Mouse (Mus musculus) liver, embryonic 12.5 days (tissue): ENCODE results near the gene Mtf2. TPM values are rescaled to one million over a fixed set of nuclear protein-coding genes. Genes with fewer than 3 reads are reported as not detected.
A peak's percentile ranks its signal among the peaks of the same experiment; 100 is the strongest.
"Not testable (repeated sequence)": the region's sequence is repeated elsewhere in the genome, so short reads cannot be mapped to it uniquely, and the experiment has no call there.

Experiments used
- ATAC-seq: fragments of 200-750 bp; cut with Nextera tagmentation; 2 replicates; pipeline ENCODE4 v1.8.0; 2017; ENCODE audit warnings: moderate number of reproducible peaks, mild to moderate bottlenecking, moderate library complexity
- H3K27ac ChIP-seq: fragments of 300-500 bp; sonication (generic); 2 replicates; pipeline ENCODE4 v1.5.1; 2016; ENCODE audit warnings: mild to moderate bottlenecking
- H3K27me3 ChIP-seq: fragments of 300-500 bp; sonication (generic); replicated peaks from 2 replicates; pipeline ENCODE4 v1.6.1; 2016; ENCODE audit warnings: mild to moderate bottlenecking, moderate library complexity
- H3K36me3 ChIP-seq: fragments of 300-500 bp; sonication (generic); 2 replicates; pipeline ENCODE4 v1.6.1; 2016; ENCODE audit warnings: mild to moderate bottlenecking, moderate library complexity
- H3K4me1 ChIP-seq: fragments of 300-500 bp; sonication (generic); 2 replicates; pipeline ENCODE4 v1.6.1; 2016
- H3K4me2 ChIP-seq: fragments of 300-500 bp; sonication (generic); 2 replicates; pipeline ENCODE4 v1.6.1; 2016; ENCODE audit warnings: mild to moderate bottlenecking, moderate library complexity
- H3K4me3 ChIP-seq: fragments of 300-500 bp; sonication (generic); 2 replicates; pipeline ENCODE4 v1.5.1; 2016; ENCODE audit warnings: mild to moderate bottlenecking, moderate library complexity
- H3K9ac ChIP-seq: fragments of 300-500 bp; sonication (generic); 2 replicates; pipeline ENCODE4 v1.6.1; 2016; ENCODE audit warnings: mild to moderate bottlenecking, moderate library complexity
- H3K9me3 ChIP-seq: fragments of 300-500 bp; sonication (generic); replicated peaks from 2 replicates; pipeline ENCODE4 v1.6.1; 2016; ENCODE audit warnings: mild to moderate bottlenecking, moderate library complexity
- WGBS: fragments of 180-500 bp; shearing (Covaris S2); methylation state at CpG from one replicate; pipeline ENCODE4 v1.1.7; 2016; ENCODE audit not compliant: insufficient replicate concordance; 5-methylcytosine and 5-hydroxymethylcytosine counted together
- polyA plus RNA-seq: library from polyadenylated mRNA; unstranded; fragments of >200 nt; fragmentation: Nextera tagmentation; extraction: Ambion mirVana; gene quantifications from 2 replicates; pipeline ENCODE4 v1.2.1, GENCODE M21; 2016

The Mtf2 gene
- 56.3 and 60.4 TPM in 2 replicates for polyA plus RNA-seq

DNA sequence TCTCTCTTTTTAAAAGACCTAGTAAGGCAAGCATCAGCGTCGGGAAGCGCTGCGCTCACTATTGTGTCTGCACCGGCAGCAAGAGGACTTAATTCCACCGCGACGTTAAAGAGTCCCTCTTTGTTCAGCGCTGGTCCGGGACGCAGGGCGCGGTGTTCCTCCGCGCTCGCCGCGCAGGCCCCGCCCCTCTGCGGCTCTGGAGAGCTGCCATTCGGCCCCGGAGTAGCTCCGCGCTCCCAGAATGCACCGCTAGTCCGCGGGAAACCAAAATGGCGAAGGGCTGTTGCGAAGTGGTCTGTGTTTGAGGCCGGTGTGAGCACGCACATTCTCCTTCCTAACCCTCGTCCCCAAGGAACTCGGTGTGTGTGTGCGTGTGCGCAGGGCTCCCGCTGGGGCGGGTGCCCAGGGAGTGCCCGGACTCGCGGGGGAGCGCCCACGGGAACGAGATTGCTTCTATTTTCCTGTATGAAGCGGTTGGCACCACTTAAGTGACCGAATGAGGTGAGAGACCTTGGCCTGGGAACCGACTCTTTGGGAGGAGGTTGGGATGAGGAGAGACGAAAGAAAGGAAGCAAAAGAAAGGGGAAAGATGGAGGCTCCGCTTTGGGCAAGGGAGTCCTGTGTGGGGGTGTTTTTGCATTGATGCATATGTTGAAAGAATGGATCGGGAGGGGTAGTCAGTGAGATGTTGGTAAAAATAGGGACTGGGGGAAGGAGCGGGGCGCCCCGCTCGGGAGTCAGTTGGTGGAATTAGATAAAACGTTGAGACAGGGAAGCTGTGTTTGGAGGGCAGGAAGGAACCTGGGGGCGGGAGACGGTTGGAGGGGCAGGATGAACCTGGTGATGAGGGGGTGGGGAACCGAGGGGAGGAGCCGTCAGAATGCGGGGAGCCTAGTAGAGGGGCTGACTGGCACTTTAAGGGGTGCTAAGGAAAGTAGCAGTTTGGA, at the start of gene Mtf2:
TSS of gene Mtf2 (plus strand) at position 210 of the 947 bp plus-strand sequence.
- Histone ChIP-seq H3K27ac (peak within 1 kb of the TSS; percentile 86), H3K4me1 (peaks cover 19% of the 10 kb centered on the region), H3K9ac (peak within 1 kb of the TSS; percentile 90), H3K9me3 (no peaks in the 10 kb centered on the region), H3K36me3 (peaks cover 33% of the 10 kb centered on the region), H3K4me3 (peak within 1 kb of the TSS; percentile 87), H3K27me3 (no peaks in the 10 kb centered on the region), H3K4me2 (peak within 1 kb of the TSS; percentile 92)
- under 1% methylated on average over 59 of the region's 59 CpGs for WGBS
- peak; percentile 97 for ATAC-seq

GRCm38 (mm10) chr5:108017232-108017631, 48.2 kb upstream of the Mtf2 start:
- no peak overlapping the region for H3K4me2 ChIP-seq
- WGBS = 82% methylated on average over 2 of the region's 2 CpGs
- no peaks in the 10 kb centered on the region; the same call in 1 of the 2 replicates for H3K27me3 ChIP-seq
- H3K36me3 ChIP-seq = no peaks in the 10 kb centered on the region
- H3K4me1 ChIP-seq = 0 out of 2 replicates have a peak, but pooled peaks cover 2% of the 10 kb centered on the region
- no peaks in the 10 kb centered on the region for H3K9me3 ChIP-seq
- no peak for ATAC-seq
- no peak overlapping the region for H3K9ac ChIP-seq
- no peak overlapping the region for H3K4me3 ChIP-seq
- H3K27ac ChIP-seq = no peak overlapping the region

DNA sequence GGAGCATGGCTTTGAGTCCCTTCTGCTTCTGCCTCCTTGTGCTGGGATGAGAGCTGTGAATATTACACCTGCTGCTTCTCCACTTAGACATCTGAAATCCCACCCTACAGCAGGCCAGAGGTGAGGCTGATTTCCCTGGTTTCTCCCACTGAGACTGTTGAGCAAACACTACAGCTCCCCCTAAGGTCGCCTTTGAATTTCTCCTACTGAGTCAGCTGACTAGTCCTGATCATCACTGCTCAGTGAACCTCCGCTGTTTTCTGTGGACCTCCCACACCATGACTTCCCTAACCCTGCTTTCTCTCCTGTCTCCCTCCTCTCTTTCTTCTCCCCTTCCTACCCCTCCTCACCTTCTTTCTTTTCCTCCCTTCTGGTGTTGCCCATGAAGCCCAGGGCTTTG, 46.1 kb upstream of the Mtf2 start:
- Histone ChIP-seq H3K27ac (no peak overlapping the region), H3K4me3 (no peak overlapping the region), H3K36me3 (no peaks in the 10 kb centered on the region), H3K27me3 (no peaks in the 10 kb centered on the region), H3K4me2 (no peak overlapping the region), H3K9ac (no peak overlapping the region), H3K9me3 (no peaks in the 10 kb centered on the region), H3K4me1 (0 out of 2 replicates have a peak, but pooled peaks cover 2% of the 10 kb centered on the region)
- no peak for ATAC-seq
- WGBS = 7% methylated on average over 2 of the region's 2 CpGs

DNA sequence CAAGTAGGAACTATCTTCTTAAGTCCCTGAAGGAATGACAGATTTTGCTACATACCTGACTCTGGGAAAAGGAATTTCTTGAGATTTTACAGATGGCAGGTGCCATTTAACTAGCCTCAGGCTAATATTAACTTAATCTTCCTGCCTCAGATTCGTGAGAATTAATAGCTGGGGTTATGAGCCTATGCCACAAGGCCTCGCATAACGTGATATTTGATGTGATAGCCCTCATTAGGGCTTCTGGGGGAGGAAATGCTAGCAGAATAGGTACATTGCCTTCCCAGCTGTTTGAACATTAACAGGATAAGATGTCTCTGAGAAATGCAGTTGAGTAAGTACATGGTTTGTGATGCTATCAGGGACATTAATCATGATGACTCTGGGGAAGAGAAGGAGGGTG, 44.1 kb upstream of the Mtf2 start:
- no peak overlapping the region for H3K27ac ChIP-seq
- no peak overlapping the region for H3K4me2 ChIP-seq
- no peaks in the 10 kb centered on the region for H3K36me3 ChIP-seq
- H3K9me3 ChIP-seq = no peaks in the 10 kb centered on the region
- H3K9ac ChIP-seq = no peak overlapping the region
- ATAC-seq = no peak
- no peaks in the 10 kb centered on the region for H3K4me1 ChIP-seq
- 63% methylated on average over 3 of the region's 3 CpGs for WGBS
- no peaks in the 10 kb centered on the region for H3K27me3 ChIP-seq
- no peak overlapping the region for H3K4me3 ChIP-seq

GRCm38 (mm10) chr5:108028230-108028629, 37.2 kb upstream of the Mtf2 start:
- WGBS = 84% methylated on average over 4 of the region's 4 CpGs
- H3K4me1 ChIP-seq = peaks cover 31% of the 10 kb centered on the region
- no peak overlapping the region for H3K4me2 ChIP-seq
- H3K4me3 ChIP-seq = no peak overlapping the region
- no peaks in the 10 kb centered on the region for H3K27me3 ChIP-seq
- H3K9ac ChIP-seq = no peak overlapping the region
- H3K36me3 ChIP-seq = no peaks in the 10 kb centered on the region
- ATAC-seq = no peak
- H3K27ac ChIP-seq = no peak overlapping the region
- no peaks in the 10 kb centered on the region for H3K9me3 ChIP-seq

- 66% methylated on average over 7 of the region's 7 CpGs for WGBS
- not testable (repeated sequence) for H3K36me3 ChIP-seq, H3K9ac ChIP-seq, H3K27me3 ChIP-seq, H3K9me3 ChIP-seq, H3K4me3 ChIP-seq
- H3K27ac ChIP-seq = peak overlapping the region; percentile 72
- H3K4me1 ChIP-seq = peaks cover 31% of the 10 kb centered on the region
- ATAC-seq = peak; percentile 96
- peak overlapping the region; percentile 36 for H3K4me2 ChIP-seq
Observed at GRCm38 (mm10) chr5:108028797-108029536, 36.5 kb upstream of the Mtf2 start.

DNA sequence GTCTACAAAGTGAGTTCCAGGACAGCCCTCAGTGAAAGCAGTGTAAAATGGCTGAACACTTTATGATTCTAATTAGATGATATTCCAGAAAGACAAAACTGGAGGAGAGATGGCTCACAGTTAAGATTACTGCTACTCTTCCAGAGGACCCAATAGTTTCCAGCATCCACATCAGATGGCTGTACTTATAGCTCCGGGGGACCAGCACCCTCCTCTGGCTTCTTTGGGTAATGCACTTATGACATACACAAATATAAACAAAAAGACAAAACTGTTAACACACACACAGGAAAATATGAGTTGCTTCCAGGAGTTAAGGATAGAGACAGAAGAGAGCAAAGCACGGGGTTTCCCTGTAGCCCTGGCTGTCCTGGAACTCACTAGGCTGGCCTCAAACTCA, 35.5 kb upstream of the Mtf2 start:
- Histone ChIP-seq H3K9ac (no peak overlapping the region; the same call in 1 of the 2 replicates), H3K4me2 (no peak overlapping the region), H3K4me1 (peaks cover 31% of the 10 kb centered on the region), H3K27ac (peak overlapping the region; percentile 72; the same call in 1 of the 2 replicates), H3K4me3 (no peak overlapping the region), H3K9me3 (no peaks in the 10 kb centered on the region), H3K27me3 (no peaks in the 10 kb centered on the region), H3K36me3 (no peaks in the 10 kb centered on the region)
- ATAC-seq = no peak
- 41% methylated on average over 2 of the region's 2 CpGs for WGBS

- Histone ChIP-seq H3K4me1 (peaks cover 31% of the 10 kb centered on the region), H3K9ac (no peak overlapping the region), H3K27ac (no peak overlapping the region), H3K27me3 (no peaks in the 10 kb centered on the region), H3K4me3 (no peak overlapping the region), H3K9me3 (no peaks in the 10 kb centered on the region), H3K4me2 (no peak overlapping the region), H3K36me3 (no peaks in the 10 kb centered on the region)
- no peak for ATAC-seq
- 75% methylated on average over 4 of the region's 4 CpGs for WGBS
Observed at GRCm38 (mm10) chr5:108031267-108031666, 34.2 kb upstream of the Mtf2 start.

- Histone ChIP-seq H3K27ac (no peak overlapping the region), H3K4me2 (no peak overlapping the region), H3K4me1 (peaks cover 11% of the 10 kb centered on the region), H3K27me3 (no peaks in the 10 kb centered on the region), H3K9ac (no peak overlapping the region), H3K9me3 (no peaks in the 10 kb centered on the region), H3K36me3 (no peaks in the 10 kb centered on the region), H3K4me3 (no peak overlapping the region)
- WGBS = 27% methylated on average over 4 of the region's 4 CpGs
- ATAC-seq = no peak
Observed at GRCm38 (mm10) chr5:108034194-108034593, 31.3 kb upstream of the Mtf2 start.

DNA sequence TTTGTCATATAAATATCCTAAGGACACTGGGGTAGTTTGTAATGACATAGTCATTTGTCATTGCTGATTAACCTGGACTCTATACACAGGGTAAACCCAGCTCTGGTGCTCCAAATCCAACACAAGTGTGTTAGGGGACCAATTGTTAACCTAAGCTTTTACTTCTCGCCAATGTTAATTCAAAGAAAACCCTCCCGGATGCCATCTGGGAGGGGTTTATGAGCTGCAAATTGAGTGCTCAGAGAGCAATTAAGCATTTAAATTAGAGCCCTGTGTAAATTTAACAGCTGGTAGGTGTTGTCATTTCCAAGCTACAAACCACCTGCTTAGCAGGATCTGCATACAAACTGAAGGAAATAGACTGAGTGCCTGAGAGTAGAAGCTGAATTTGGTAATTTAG, 30.0 kb upstream of the Mtf2 start:
- H3K27ac ChIP-seq = no peak overlapping the region
- ATAC-seq = no peak
- H3K4me2 ChIP-seq = no peak overlapping the region
- no peak overlapping the region for H3K4me3 ChIP-seq
- 35% methylated on average over 2 of the region's 2 CpGs for WGBS
- H3K36me3 ChIP-seq = no peaks in the 10 kb centered on the region
- H3K9ac ChIP-seq = no peak overlapping the region
- H3K27me3 ChIP-seq = no peaks in the 10 kb centered on the region
- H3K4me1 ChIP-seq = no peaks in the 10 kb centered on the region
- H3K9me3 ChIP-seq = no peaks in the 10 kb centered on the region

DNA sequence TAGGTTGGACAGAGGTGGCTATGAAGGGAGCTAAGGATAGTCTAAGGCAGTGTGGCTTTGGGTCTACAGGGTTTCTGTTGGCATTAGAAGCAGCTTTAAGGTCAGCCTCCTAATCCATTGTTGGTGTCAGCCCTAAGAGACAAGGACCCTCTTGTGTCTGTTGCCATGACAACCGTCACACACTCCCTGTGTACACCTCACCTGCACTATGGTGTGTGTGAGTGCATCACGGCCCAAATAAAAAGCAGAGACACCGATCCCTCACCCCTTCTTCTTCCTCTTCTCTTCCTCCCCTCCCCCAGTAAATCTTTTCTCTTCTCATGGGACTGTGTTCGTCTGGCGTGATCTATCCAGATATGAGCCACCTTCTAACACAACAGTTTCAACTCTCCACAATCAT, 23.4 kb upstream of the Mtf2 start:
- Histone ChIP-seq H3K9ac (no peak overlapping the region), H3K4me2 (no peak overlapping the region), H3K27ac (no peak overlapping the region), H3K4me1 (no peaks in the 10 kb centered on the region), H3K9me3 (no peaks in the 10 kb centered on the region), H3K36me3 (no peaks in the 10 kb centered on the region), H3K4me3 (no peak overlapping the region), H3K27me3 (no peaks in the 10 kb centered on the region)
- 73% methylated on average over 5 of the region's 5 CpGs for WGBS
- no peak for ATAC-seq

- H3K27me3 ChIP-seq = no peaks in the 10 kb centered on the region
- no peaks in the 10 kb centered on the region for H3K4me1 ChIP-seq
- no peak for ATAC-seq
- H3K27ac ChIP-seq = no peak overlapping the region
- no peak overlapping the region for H3K4me3 ChIP-seq
- H3K36me3 ChIP-seq = no peaks in the 10 kb centered on the region
- no peak overlapping the region for H3K9ac ChIP-seq
- 56% methylated on average over 1 of the region's 1 CpGs for WGBS
- no peaks in the 10 kb centered on the region for H3K9me3 ChIP-seq
- H3K4me2 ChIP-seq = no peak overlapping the region
Observed at GRCm38 (mm10) chr5:108043908-108044307, 21.6 kb upstream of the Mtf2 start.
